26 mouse cellular contexts compared by ENCODE assay signal in genomic region chr1:151235574-151235973, GRCm38 (mm10). TPM values are rescaled to one million over a fixed set of nuclear protein-coding genes. Genes with fewer than 3 reads are reported as not detected.
A peak's percentile ranks its signal among the peaks of the same experiment; 100 is the strongest.
DNase-seq lines count a peak whose midpoint lies in the region; ATAC-seq and TF ChIP-seq lines count a peak whose summit lies in the region.
"Had no signal": no experiment of that assay in that cellular context is flagged by ENCODE, and none has a peak within 500 bp of the region (broad histone marks: within the 10 kb centered on the region; RNA-seq: fewer than 3 reads in every experiment).

No protein-coding gene starts in this region.

- no peaks in the 10 kb centered on the region for H3K27me3 ChIP-seq in forebrain, embryonic 10.5 days (ENCODE audit: poor library complexity, severe bottlenecking)
- no peaks in the 10 kb centered on the region for H3K27me3 ChIP-seq in forebrain, embryonic 13.5 days
- no peaks in the 10 kb centered on the region for H3K27me3 ChIP-seq in heart, embryonic 15.5 days
- H3K27me3 ChIP-seq in midbrain, embryonic 11.5 days (ENCODE audit: control insufficient read depth, insufficient read depth, low read length) = no peaks in the 10 kb centered on the region
- no peaks in the 10 kb centered on the region for H3K27me3 ChIP-seq in midbrain, embryonic 15.5 days (replicated peaks)
- no peaks in the 10 kb centered on the region for H3K27me3 ChIP-seq in myocyte (ENCODE audit: control insufficient read depth, insufficient read depth, insufficient read length)
- H3K27me3 ChIP-seq: CH12.LX; hindbrain, embryonic 15.5 days; intestine, embryonic 15.5 days; midbrain, embryonic 13.5 days had no signal

- no peak for DNase-seq in forebrain, embryonic 10.5 days (ENCODE audit: extremely low spot score, low spot score)
- no peak for DNase-seq in heart, adult 8-10 months (ENCODE audit: low spot score)
- DNase-seq in midbrain, embryonic 11.5 days (ENCODE audit: low spot score, missing footprints) = peak; percentile 85
- no peak for DNase-seq in left cerebral cortex, adult 2 months (ENCODE audit: extremely low spot score in 1 of 2, low spot score in 2 of 2)
- DNase-seq: cerebellum, adult 8-10 months; forebrain, postnatal 0 days; kidney, postnatal 36 days; left cerebral cortex, postnatal 4 days; lung, embryonic 14.5 days; right cerebral cortex, postnatal 4 days had no signal

- H3K9ac ChIP-seq in forebrain, embryonic 13.5 days = no peak overlapping the region
- H3K9ac ChIP-seq in heart, embryonic 15.5 days = no peak overlapping the region
- H3K9ac ChIP-seq in midbrain, embryonic 11.5 days (ENCODE audit: low read length) = no peak overlapping the region
- H3K9ac ChIP-seq in midbrain, embryonic 15.5 days = no peak overlapping the region
- H3K9ac ChIP-seq: forebrain, postnatal 0 days; hindbrain, embryonic 15.5 days; intestine, embryonic 15.5 days; liver, embryonic 12.5 days; lung, embryonic 14.5 days; midbrain, embryonic 13.5 days had no signal

- TF ChIP-seq POLR2A in myocyte (IDR thresholded peaks at IDR 0.05; ENCODE audit: insufficient read length, low read depth) = no peak

- no peak overlapping the region for H3ac ChIP-seq in myocyte (ENCODE audit: control insufficient read depth, insufficient read length)

- no peak overlapping the region for H3K4me2 ChIP-seq in forebrain, embryonic 13.5 days
- no peak overlapping the region for H3K4me2 ChIP-seq in heart, embryonic 15.5 days
- no peak overlapping the region for H3K4me2 ChIP-seq in midbrain, embryonic 11.5 days
- H3K4me2 ChIP-seq in midbrain, embryonic 15.5 days = no peak overlapping the region
- peak overlapping the region; percentile 76 for H3K4me2 ChIP-seq in myocyte (ENCODE audit: low read depth)
- H3K4me2 ChIP-seq: hindbrain, embryonic 15.5 days; intestine, embryonic 15.5 days; liver, embryonic 12.5 days; lung, embryonic 14.5 days; midbrain, embryonic 13.5 days had no signal

- intact Hi-C loops in left cerebral cortex, adult 2 months (cut with DNase I) = no loop called here

- H3K4me3 ChIP-seq in forebrain, embryonic 10.5 days = no peak overlapping the region
- no peak overlapping the region for H3K4me3 ChIP-seq in forebrain, embryonic 13.5 days
- no peak overlapping the region for H3K4me3 ChIP-seq in heart, embryonic 15.5 days
- H3K4me3 ChIP-seq in midbrain, embryonic 11.5 days (ENCODE audit: low read depth, low read length) = no peak overlapping the region
- H3K4me3 ChIP-seq in midbrain, embryonic 15.5 days = no peak overlapping the region
- H3K4me3 ChIP-seq in myocyte = no peak overlapping the region
- no peak overlapping the region for H3K4me3 ChIP-seq in left cerebral cortex, adult 2 months
- H3K4me3 ChIP-seq: hindbrain, embryonic 15.5 days; intestine, embryonic 15.5 days; liver, embryonic 12.5 days; midbrain, embryonic 13.5 days had no signal

- no peaks in the 10 kb centered on the region for H3K9me3 ChIP-seq in forebrain, embryonic 10.5 days
- 0 out of 2 replicates have a peak, but pooled peaks cover 4% of the 10 kb centered on the region for H3K9me3 ChIP-seq in forebrain, embryonic 13.5 days (replicated peaks)
- H3K9me3 ChIP-seq in heart, embryonic 15.5 days (replicated peaks) = no peaks in the 10 kb centered on the region
- H3K9me3 ChIP-seq in midbrain, embryonic 11.5 days (ENCODE audit: control insufficient read depth, low read length) = no peaks in the 10 kb centered on the region; the same call in 1 of the 2 replicates
- peaks cover 3% of the 10 kb centered on the region; the same call in 1 of the 2 replicates for H3K9me3 ChIP-seq in midbrain, embryonic 15.5 days
- H3K9me3 ChIP-seq: hindbrain, embryonic 15.5 days; intestine, embryonic 15.5 days; liver, embryonic 12.5 days had no signal

- no peaks in the 10 kb centered on the region for H3K79me2 ChIP-seq in myocyte (ENCODE audit: control insufficient read depth, insufficient read depth)

- no peak for ATAC-seq in forebrain, embryonic 13.5 days
- no peak for ATAC-seq in heart, embryonic 15.5 days (replicated peaks; ENCODE audit: insufficient number of reproducible peaks, insufficient read depth, low FRiP score, low read depth)
- ATAC-seq in midbrain, embryonic 11.5 days (ENCODE audit: low FRiP score) = peak; percentile 67; the same call in 1 of the 2 replicates
- no peak for ATAC-seq in midbrain, embryonic 15.5 days (replicated peaks)
- ATAC-seq: intestine, embryonic 15.5 days; liver, embryonic 12.5 days; midbrain, embryonic 13.5 days had no signal

- H3K27ac ChIP-seq in forebrain, embryonic 10.5 days = peak overlapping the region; percentile 78
- H3K27ac ChIP-seq in forebrain, embryonic 13.5 days = no peak overlapping the region
- H3K27ac ChIP-seq in heart, embryonic 15.5 days = peak overlapping the region; percentile 68; the same call in 1 of the 2 replicates
- no peak overlapping the region for H3K27ac ChIP-seq in midbrain, embryonic 11.5 days (ENCODE audit: low read depth, low read length)
- H3K27ac ChIP-seq in midbrain, embryonic 15.5 days = no peak overlapping the region
- no peak overlapping the region for H3K27ac ChIP-seq in left cerebral cortex, adult 2 months
- H3K27ac ChIP-seq: hindbrain, embryonic 15.5 days; intestine, embryonic 15.5 days; liver, embryonic 12.5 days; midbrain, embryonic 13.5 days had no signal

- H3K4me1 ChIP-seq in forebrain, embryonic 10.5 days = peaks cover 15% of the 10 kb centered on the region
- no peaks in the 10 kb centered on the region for H3K4me1 ChIP-seq in forebrain, embryonic 13.5 days
- peaks cover 18% of the 10 kb centered on the region for H3K4me1 ChIP-seq in heart, embryonic 15.5 days (replicated peaks)
- peaks cover 2% of the 10 kb centered on the region; the same call in 1 of the 2 replicates for H3K4me1 ChIP-seq in midbrain, embryonic 11.5 days (ENCODE audit: control insufficient read depth, insufficient read depth, low read length)
- H3K4me1 ChIP-seq in midbrain, embryonic 15.5 days = no peaks in the 10 kb centered on the region
- H3K4me1 ChIP-seq: hindbrain, embryonic 15.5 days; intestine, embryonic 15.5 days had no signal

- no peak for TF ChIP-seq CTCF in left cerebral cortex, adult 2 months (IDR thresholded peaks at IDR 0.05)

- no peaks in the 10 kb centered on the region; the same call in 1 of the 2 replicates for H3K36me3 ChIP-seq in forebrain, embryonic 10.5 days (replicated peaks)
- H3K36me3 ChIP-seq in forebrain, embryonic 13.5 days (ENCODE audit: poor library complexity, severe bottlenecking) = no peaks in the 10 kb centered on the region
- H3K36me3 ChIP-seq in heart, embryonic 15.5 days = no peaks in the 10 kb centered on the region
- no peaks in the 10 kb centered on the region for H3K36me3 ChIP-seq in midbrain, embryonic 11.5 days (ENCODE audit: control insufficient read depth, insufficient read depth, low read length)
- H3K36me3 ChIP-seq in midbrain, embryonic 15.5 days (replicated peaks) = no peaks in the 10 kb centered on the region
- no peaks in the 10 kb centered on the region for H3K36me3 ChIP-seq in myocyte (ENCODE audit: control insufficient read depth, insufficient read depth)
- H3K36me3 ChIP-seq: hindbrain, embryonic 15.5 days; intestine, embryonic 15.5 days; liver, embryonic 12.5 days; midbrain, embryonic 13.5 days had no signal

- WGBS in forebrain, embryonic 10.5 days = 18% methylated on average over 2 of the region's 2 CpGs
- 6% methylated on average over 2 of the region's 2 CpGs for WGBS in forebrain, embryonic 13.5 days
- WGBS in heart, embryonic 15.5 days = 52% methylated on average over 2 of the region's 2 CpGs
- 9% methylated on average over 2 of the region's 2 CpGs for WGBS in midbrain, embryonic 11.5 days
- 8% methylated on average over 2 of the region's 2 CpGs for WGBS in midbrain, embryonic 15.5 days

RNA-seq across cellular contexts. Expression of gene Gm47996, which starts 25.6 kb away (rescaled TPM):
- not detected in 2 replicates for polyA plus RNA-seq in forebrain, embryonic 10.5 days (2016; fragmentation: Nextera tagmentation; extraction: Ambion mirVana)
- not detected in 2 replicates for polyA plus RNA-seq in forebrain, embryonic 13.5 days (2015; fragmentation: Nextera tagmentation; extraction: Ambion mirVana)
- not detected in 2 replicates for polyA plus RNA-seq in heart, embryonic 15.5 days (2015; fragmentation: Nextera tagmentation; extraction: Ambion mirVana)
- total RNA-seq in heart, adult 8-10 months (2022) = not detected
- not detected in 2 replicates for polyA plus RNA-seq in midbrain, embryonic 11.5 days (2014; fragmentation: Nextera tagmentation; extraction: Ambion mirVana)
- polyA plus RNA-seq in midbrain, embryonic 15.5 days (2015; fragmentation: Nextera tagmentation; extraction: Ambion mirVana) = not detected in 2 replicates
- polyA plus RNA-seq in myocyte (2012; fragmentation: generic; extraction: Trizol) = 0.14 TPM
- total RNA-seq in left cerebral cortex, adult 2 months (2021) = not detected
- total RNA-seq: adrenal gland, adult 18-20 months; CH12.LX; forebrain, postnatal 0 days; heart, postnatal 14 days; left cerebral cortex, adult 18-20 months; left cerebral cortex, postnatal 4 days had no signal
- polyA plus RNA-seq: forebrain, postnatal 0 days; hindbrain, embryonic 15.5 days; intestine, embryonic 15.5 days; kidney, embryonic 14.5 days; lung, embryonic 14.5 days; midbrain, embryonic 13.5 days; stomach, embryonic 16.5 days; thymus, postnatal 0 days had no signal

RNA-seq across cellular contexts. Expression of gene 3110040M04Rik, which starts 31.7 kb away (rescaled TPM):
- not detected in 2 replicates for polyA plus RNA-seq in forebrain, embryonic 10.5 days (2016; fragmentation: Nextera tagmentation; extraction: Ambion mirVana)
- not detected in 2 replicates for polyA plus RNA-seq in forebrain, embryonic 13.5 days (2015; fragmentation: Nextera tagmentation; extraction: Ambion mirVana)
- not detected in 2 replicates for polyA plus RNA-seq in heart, embryonic 15.5 days (2015; fragmentation: Nextera tagmentation; extraction: Ambion mirVana)
- total RNA-seq in heart, adult 8-10 months (2022) = not detected
- polyA plus RNA-seq in midbrain, embryonic 11.5 days (2014; fragmentation: Nextera tagmentation; extraction: Ambion mirVana) = 0.38 TPM in 1 of 2 replicates, not detected in the other
- not detected in 2 replicates for polyA plus RNA-seq in midbrain, embryonic 15.5 days (2015; fragmentation: Nextera tagmentation; extraction: Ambion mirVana)
- polyA plus RNA-seq in myocyte (2012; fragmentation: generic; extraction: Trizol) = 0.30 TPM
- total RNA-seq in left cerebral cortex, adult 2 months (2021) = not detected
- total RNA-seq: adrenal gland, adult 18-20 months; CH12.LX; forebrain, postnatal 0 days; heart, postnatal 14 days; left cerebral cortex, adult 18-20 months; left cerebral cortex, postnatal 4 days had no signal
- polyA plus RNA-seq: forebrain, postnatal 0 days; gonadal fat pad, adult 2 months; hindbrain, embryonic 15.5 days; lung, embryonic 14.5 days; midbrain, embryonic 13.5 days; thymus, postnatal 0 days had no signal

RNA-seq across cellular contexts. Expression of gene Gm47995, which starts 37.3 kb away (rescaled TPM):
- polyA plus RNA-seq in forebrain, embryonic 10.5 days (2016; fragmentation: Nextera tagmentation; extraction: Ambion mirVana) = not detected in 2 replicates
- not detected in 2 replicates for polyA plus RNA-seq in forebrain, embryonic 13.5 days (2015; fragmentation: Nextera tagmentation; extraction: Ambion mirVana)
- polyA plus RNA-seq in heart, embryonic 15.5 days (2015; fragmentation: Nextera tagmentation; extraction: Ambion mirVana) = not detected in 2 replicates
- not detected for total RNA-seq in heart, adult 8-10 months (2022)
- polyA plus RNA-seq in midbrain, embryonic 11.5 days (2014; fragmentation: Nextera tagmentation; extraction: Ambion mirVana) = 0.36 TPM in 1 of 2 replicates, not detected in the other
- not detected in 2 replicates for polyA plus RNA-seq in midbrain, embryonic 15.5 days (2015; fragmentation: Nextera tagmentation; extraction: Ambion mirVana)
- 0.23 TPM for polyA plus RNA-seq in myocyte (2012; fragmentation: generic; extraction: Trizol)
- not detected for total RNA-seq in left cerebral cortex, adult 2 months (2021)
- total RNA-seq: adrenal gland, adult 18-20 months; CH12.LX; forebrain, postnatal 0 days; heart, postnatal 14 days; left cerebral cortex, adult 18-20 months; left cerebral cortex, postnatal 4 days had no signal
- polyA plus RNA-seq: forebrain, postnatal 0 days; hindbrain, embryonic 15.5 days; intestine, embryonic 15.5 days; lung, embryonic 14.5 days; midbrain, embryonic 13.5 days; stomach, embryonic 16.5 days; thymus, postnatal 0 days had no signal

RNA-seq across cellular contexts. Expression of gene Gm8947, which starts 43.4 kb away (rescaled TPM):
- 0.14 and 0.42 TPM in 2 replicates for polyA plus RNA-seq in forebrain, embryonic 10.5 days (2016; fragmentation: Nextera tagmentation; extraction: Ambion mirVana)
- not detected in 2 replicates for polyA plus RNA-seq in forebrain, embryonic 13.5 days (2015; fragmentation: Nextera tagmentation; extraction: Ambion mirVana)
- not detected in 2 replicates for polyA plus RNA-seq in heart, embryonic 15.5 days (2015; fragmentation: Nextera tagmentation; extraction: Ambion mirVana)
- total RNA-seq in heart, adult 8-10 months (2022) = not detected
- polyA plus RNA-seq in midbrain, embryonic 11.5 days (2014; fragmentation: Nextera tagmentation; extraction: Ambion mirVana) = 0.18 and 0.42 TPM in 2 replicates
- polyA plus RNA-seq in midbrain, embryonic 15.5 days (2015; fragmentation: Nextera tagmentation; extraction: Ambion mirVana) = not detected in 2 replicates
- 0.13 TPM for polyA plus RNA-seq in myocyte (2012; fragmentation: generic; extraction: Trizol)
- total RNA-seq in left cerebral cortex, adult 2 months (2021) = not detected
- total RNA-seq: adrenal gland, adult 18-20 months; forebrain, postnatal 0 days; heart, postnatal 14 days; left cerebral cortex, adult 18-20 months; left cerebral cortex, postnatal 4 days had no signal
- polyA plus RNA-seq: forebrain, postnatal 0 days; hindbrain, embryonic 15.5 days; midbrain, embryonic 13.5 days; thymus, postnatal 0 days had no signal

RNA-seq across cellular contexts. Expression of gene Gm47985, which starts 53.2 kb away (rescaled TPM):
- 0.27 and 0.41 TPM in 2 replicates for polyA plus RNA-seq in forebrain, embryonic 10.5 days (2016; fragmentation: Nextera tagmentation; extraction: Ambion mirVana)
- 0.14 and 0.25 TPM in 2 replicates for polyA plus RNA-seq in forebrain, embryonic 13.5 days (2015; fragmentation: Nextera tagmentation; extraction: Ambion mirVana)
- 0.09 TPM in 1 of 2 replicates, not detected in the other for polyA plus RNA-seq in heart, embryonic 15.5 days (2015; fragmentation: Nextera tagmentation; extraction: Ambion mirVana)
- total RNA-seq in heart, adult 8-10 months (2022) = 1 to 10 TPM in 1 of 4 experiments, under 1 TPM in 2, not detected in 1; 0.60 to 1.2 (median 0.63) TPM
- polyA plus RNA-seq in midbrain, embryonic 11.5 days (2014; fragmentation: Nextera tagmentation; extraction: Ambion mirVana) = 0.52 and 0.75 TPM in 2 replicates
- not detected in 2 replicates for polyA plus RNA-seq in midbrain, embryonic 15.5 days (2015; fragmentation: Nextera tagmentation; extraction: Ambion mirVana)
- polyA plus RNA-seq in myocyte (2012; fragmentation: generic; extraction: Trizol) = 0.12 TPM
- total RNA-seq in left cerebral cortex, adult 2 months (2021) = not detected
- total RNA-seq: adrenal gland, adult 18-20 months; CH12.LX; forebrain, postnatal 0 days; left cerebral cortex, adult 18-20 months; left cerebral cortex, postnatal 4 days had no signal
- polyA plus RNA-seq: forebrain, postnatal 0 days; hindbrain, embryonic 15.5 days; intestine, embryonic 15.5 days; lung, embryonic 14.5 days; thymus, postnatal 0 days had no signal

Comparison
In these comparisons a context has a peak if more than half of its experiments do, and no peak if none do; other contexts are left out.
1. H3K27ac ChIP-seq: peak in forebrain, embryonic 10.5 days (single experiment) and heart, embryonic 15.5 days (single experiment); none in forebrain, embryonic 13.5 days (single experiment), midbrain, embryonic 11.5 days (single experiment), midbrain, embryonic 15.5 days (single experiment) and left cerebral cortex, adult 2 months (single experiment).